Mouse (Mus musculus) A20 (cell line): ENCODE data around the gene Ano2.

Experiments
- DNase-seq: peaks from one replicate; pipeline ENCODE4 v3.0.0-alpha.2; 2011; ENCODE audit warnings: low read depth, low spot score

Gene Ano2

GRCm38 (mm10) chr6:125743203-125744100 is 53.2 kb downstream of the Ano2 start:
- no peak for DNase-seq

DNA sequence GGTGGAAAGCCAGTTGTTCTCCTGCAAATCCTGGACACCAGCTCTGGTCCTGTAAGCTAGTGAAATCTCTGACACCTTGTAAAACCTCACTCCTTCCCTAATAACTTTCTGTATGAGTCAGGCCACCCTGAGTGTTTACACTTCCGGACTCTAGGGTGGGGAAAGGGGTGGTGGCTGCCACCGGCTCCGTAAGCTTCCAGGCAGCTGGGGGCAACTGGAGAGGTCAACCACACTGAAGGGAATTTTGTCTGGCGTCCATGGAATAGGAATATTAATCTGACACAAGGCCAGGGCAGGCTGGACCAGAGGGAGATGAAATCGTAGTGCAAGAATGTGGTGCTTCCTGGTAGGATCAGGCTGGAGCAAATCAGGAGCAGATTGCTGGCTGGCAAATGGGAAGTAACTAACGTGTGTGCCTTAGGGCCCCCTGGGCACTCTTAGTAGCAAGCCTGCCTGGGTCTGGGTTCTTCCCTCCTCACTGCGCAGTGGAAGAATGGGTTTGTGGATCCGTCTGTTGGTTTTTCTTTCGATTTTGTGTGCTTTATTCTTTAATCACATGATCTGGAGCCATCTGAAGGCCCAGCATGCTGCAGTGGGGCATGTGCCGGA is 57.2 kb downstream of the Ano2 start:
- no peak for DNase-seq

- no peak for DNase-seq
Observed at GRCm38 (mm10) chr6:125748646-125749045, 58.4 kb downstream of the Ano2 start.

- no peak for DNase-seq
Observed at GRCm38 (mm10) chr6:125762851-125763519, 72.8 kb downstream of the Ano2 start.

GRCm38 (mm10) chr6:125773256-125773655 is 83.0 kb downstream of the Ano2 start:
- no peak for DNase-seq

DNA sequence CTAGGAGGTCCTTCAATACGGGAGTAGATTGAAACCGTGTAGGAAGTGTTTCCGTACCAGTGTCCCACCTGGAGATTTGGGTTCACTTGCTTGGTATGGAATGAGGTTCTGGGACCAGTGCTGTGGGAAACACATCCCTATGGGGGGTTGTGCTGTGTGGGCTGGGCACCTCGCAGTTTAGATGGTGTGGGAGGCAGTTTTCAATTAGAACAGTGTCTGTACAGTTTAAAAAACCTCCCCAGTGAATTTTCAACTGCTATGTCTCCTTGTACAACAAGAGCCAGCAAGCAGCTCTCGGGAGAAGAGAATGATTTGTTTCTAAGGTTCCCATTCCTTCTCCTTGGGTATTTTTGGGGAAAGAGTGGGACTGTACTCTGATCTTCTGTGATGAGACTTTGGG is 86.1 kb downstream of the Ano2 start:
- no peak for DNase-seq

DNA sequence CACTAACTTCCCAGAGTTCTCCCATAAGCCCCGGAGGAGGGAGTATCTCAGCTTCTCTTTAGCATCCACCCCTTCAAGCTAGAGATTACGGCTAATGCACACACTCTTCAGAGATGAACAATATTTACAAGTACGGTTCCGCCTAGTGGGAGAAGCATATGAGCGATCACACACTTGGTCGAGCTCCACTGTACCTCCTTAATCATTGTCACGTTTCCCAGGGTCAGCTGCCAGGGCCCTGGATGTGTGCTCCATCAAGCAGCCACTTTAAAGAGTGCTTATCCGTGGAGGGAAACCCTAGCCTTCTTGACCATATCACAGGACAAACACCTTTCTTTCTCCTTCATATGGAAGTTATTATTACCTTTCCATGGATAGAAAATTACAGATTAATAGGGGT is 112.7 kb downstream of the Ano2 start:
- no peak for DNase-seq

GRCm38 (mm10) chr6:125803364-125804011 is 113.3 kb downstream of the Ano2 start:
- no peak for DNase-seq

GRCm38 (mm10) chr6:125808996-125809649 is 118.9 kb downstream of the Ano2 start:
- no peak for DNase-seq

- no peak for DNase-seq
Observed at GRCm38 (mm10) chr6:125811395-125811794, 121.2 kb downstream of the Ano2 start.

DNA sequence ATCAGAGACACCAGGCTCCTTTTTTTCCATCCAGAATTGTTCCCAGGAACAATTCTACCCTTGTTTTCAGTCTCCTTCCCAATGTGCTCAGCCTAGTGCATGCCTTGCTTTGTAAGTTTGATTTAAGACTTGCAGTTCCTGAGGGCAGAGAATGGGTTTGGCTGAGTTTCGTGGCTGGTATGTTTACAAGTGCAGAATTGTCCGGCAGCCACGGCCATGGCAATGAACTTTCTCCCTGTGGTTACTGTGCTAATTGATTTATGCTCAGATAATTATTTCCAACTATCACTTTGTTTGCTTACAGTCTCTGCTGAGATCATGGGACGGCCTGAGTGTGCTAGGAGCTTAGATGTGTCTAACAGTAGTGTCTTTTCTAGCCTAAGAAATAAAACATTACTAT is 147.9 kb downstream of the Ano2 start:
- DNase-seq: no peak

DNA sequence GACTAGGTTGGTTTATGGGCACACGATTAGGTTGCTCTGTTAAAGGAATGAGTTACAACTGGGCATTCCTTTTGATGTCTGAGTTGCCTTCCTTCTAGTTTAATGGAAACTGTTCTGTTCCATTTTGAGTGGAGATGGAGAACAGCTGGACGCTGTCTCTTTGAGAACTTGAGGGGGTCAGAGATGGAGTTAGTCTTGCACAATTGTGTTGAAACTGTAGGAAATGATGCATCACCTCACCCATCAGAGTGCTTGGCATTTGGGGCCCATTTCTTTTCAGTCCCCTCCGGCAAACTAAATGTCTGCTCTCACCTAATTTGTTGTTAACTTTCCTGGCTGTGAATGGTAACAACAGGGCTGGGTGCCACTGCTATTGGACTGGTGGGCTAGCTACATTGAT is 151.1 kb downstream of the Ano2 start:
- no peak for DNase-seq

DNA sequence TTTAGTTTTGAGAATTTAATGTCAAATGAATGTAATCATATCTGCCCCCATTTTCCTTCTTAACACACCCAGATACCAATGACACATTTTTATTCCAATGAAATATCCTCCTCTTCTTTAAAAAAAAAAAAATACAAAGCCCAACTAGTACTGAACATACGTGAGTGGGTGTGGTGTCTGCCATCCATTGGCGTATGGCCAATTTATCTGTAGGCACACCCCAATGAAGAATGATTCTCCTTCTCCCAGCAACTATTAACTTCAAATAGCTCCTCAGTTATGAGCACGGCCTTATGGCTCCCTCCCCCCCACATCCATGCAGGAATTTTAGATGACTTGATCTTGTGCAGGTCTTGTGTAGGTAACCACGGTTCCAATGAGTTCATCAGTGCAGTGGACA is 161.0 kb downstream of the Ano2 start:
- DNase-seq: no peak

DNA sequence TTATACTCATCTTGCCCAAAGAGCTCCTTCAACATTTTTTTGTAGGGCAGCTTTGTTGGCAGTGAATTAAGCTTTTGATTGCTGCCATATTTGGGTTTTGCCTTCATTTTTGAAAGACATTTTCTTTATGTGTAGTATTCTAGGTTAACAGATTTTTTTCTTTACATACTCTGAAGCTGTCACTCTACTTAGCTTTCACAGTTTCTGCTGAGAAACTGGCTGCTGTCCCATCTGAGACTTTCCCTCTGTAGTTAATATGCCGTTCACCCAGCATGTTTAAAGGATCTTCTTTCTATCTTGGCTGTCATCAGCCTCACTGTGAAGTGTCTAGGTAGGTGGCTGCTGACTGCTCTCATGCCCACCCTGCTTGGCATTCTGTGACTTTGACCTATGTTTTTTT is 168.1 kb downstream of the Ano2 start:
- DNase-seq: no peak

- no peak for DNase-seq
Observed at GRCm38 (mm10) chr6:125868516-125868915, 178.3 kb downstream of the Ano2 start.

DNA sequence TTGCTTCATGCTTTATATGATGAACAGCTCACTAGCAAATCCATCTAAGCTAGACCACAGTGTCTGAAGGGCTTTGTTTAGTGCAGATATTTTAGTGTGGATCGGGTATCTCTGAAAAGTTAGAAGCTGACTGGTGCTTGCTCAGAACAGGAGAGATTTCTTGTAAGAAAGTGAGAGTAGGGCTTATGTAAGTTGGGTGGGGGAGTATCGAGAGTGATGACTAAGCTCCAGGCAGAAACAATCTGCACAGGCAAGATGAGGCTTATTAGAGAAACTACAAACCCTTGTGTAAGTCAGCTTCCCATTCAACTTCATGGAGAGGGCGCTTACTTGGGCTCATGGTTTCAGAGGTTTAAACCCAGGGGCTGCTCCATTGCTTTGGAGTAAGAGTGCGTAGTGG is 181.3 kb downstream of the Ano2 start:
- DNase-seq: no peak

DNA sequence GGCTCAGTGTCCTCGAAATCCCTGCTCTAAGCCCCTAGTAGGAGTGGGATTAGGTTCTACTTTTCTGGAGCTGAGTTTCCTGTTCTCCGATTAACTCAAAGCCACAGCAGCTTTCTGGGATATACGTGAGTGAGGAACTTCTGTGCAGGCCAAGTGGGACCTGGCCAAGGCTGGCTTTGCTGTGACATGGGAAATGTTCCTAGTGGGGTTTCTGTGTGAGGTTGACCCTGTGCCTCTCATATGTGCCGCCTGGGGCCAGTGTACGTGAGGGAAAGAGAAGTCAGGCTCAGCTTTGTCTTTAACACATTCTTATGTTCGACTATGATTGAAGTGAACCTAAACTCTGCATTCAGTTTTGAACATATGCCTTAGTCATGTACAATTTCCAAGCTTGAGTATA is 184.5 kb downstream of the Ano2 start:
- no peak for DNase-seq

DNA sequence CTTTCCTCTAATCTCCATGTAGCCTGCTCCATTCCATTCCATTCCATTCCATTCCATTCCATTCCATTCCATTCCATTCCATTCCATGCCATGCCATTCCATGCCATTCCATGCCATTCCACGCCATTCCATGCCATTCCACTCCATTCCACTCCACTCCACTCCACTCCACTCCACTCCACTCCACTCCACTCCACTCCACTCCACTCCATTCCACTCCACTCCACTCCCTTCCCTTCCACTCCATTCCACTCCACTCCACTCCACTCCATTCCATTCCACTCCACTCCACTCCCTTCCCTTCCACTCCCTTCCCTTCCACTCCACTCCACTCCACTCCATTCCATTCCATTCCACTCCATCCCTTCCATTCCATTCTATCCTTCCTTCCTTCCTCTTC is 186.7 kb downstream of the Ano2 start:
- no peak for DNase-seq

DNA sequence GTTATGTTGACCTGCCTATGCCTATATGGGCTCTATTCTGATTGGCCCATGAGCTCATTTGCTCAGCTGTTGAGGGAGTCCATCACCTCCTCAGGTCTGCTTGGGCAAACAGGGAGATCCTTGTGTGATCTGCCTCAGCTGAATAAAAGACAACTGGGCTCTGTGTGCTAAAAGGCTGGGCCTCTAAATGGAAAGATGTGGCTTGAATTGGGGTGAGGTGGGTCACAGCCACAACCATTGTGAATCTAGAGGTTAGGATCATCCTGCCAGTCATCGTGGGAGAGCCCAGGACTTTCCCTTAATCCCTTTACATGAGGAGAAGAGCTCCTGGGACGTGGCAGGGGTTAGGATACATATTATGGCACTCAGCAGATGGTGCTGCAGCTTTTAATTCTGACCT is 188.5 kb downstream of the Ano2 start:
- no peak for DNase-seq

DNA sequence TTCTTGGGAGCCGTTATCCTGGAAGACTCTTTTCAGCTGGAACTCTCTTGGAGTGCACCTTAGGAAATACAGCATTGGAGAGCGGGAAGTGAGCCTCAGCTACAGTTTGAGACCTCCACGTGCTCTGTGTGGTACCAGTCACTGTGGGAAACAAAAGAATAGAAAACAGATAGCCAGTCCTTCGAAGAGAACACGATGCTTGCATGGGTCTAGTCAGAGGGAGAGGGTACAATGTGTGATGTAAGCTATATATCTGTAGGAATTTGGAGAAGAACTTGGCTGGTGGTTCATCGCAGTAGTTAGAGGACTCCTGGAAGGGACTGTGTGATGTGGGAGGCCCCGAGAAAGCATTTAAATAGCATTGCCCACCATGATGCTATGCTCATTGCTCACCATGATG is 189.1 kb downstream of the Ano2 start:
- DNase-seq: no peak

- DNase-seq: no peak
Observed at GRCm38 (mm10) chr6:125888596-125888995, 198.4 kb downstream of the Ano2 start.

GRCm38 (mm10) chr6:125894340-125894739 is 204.1 kb downstream of the Ano2 start:
- DNase-seq: no peak
